8 mouse cellular contexts compared by ENCODE assay signal in the genomic region with DNA sequence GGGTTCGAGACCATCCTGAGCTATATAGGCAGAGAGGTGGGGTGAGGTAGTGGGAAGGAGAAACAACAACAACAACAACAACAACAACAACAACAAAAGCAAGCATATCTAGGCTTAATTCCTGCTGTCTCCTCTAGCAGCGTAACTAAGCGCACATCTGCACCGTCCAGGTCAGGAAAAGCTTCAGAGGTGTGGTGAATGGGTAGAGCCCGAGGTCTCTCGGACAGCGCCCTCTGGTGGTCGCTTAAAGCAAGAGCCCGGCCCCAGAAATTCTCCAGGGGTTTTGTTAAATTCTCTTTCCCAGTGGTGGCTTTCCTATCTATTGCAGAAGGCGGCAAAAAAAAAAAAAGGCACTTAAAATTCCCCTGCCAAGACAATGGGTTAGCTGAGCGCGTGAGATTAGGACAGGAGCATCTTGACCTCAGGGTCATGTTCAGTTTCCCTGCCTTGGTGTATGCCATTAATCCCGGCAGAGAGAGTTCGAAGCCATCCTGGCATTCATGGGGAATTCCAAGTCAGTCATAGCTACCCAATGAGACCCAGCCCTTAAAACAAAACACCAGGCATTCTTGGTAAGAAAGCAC. TPM values are rescaled to one million over a fixed set of nuclear protein-coding genes. Genes with fewer than 3 reads are reported as not detected.
A peak's percentile ranks its signal among the peaks of the same experiment; 100 is the strongest.
DNase-seq lines count a peak whose midpoint lies in the region; ATAC-seq and TF ChIP-seq lines count a peak whose summit lies in the region.

No protein-coding gene starts in this region.

- intact Hi-C loops in left cerebral cortex, adult 2 months (cut with DNase I), result no loop called here

- H3K27ac ChIP-seq in left cerebral cortex, adult 2 months, result no peak overlapping the region
- no peak overlapping the region for H3K27ac ChIP-seq in limb, embryonic 11.5 days (replicated peaks; ENCODE audit: low read depth, low read length)
- no peak overlapping the region for H3K27ac ChIP-seq in midbrain, postnatal 0 days (ENCODE audit: low read depth, low read length)

- no peaks in the 10 kb centered on the region for H3K27me3 ChIP-seq in limb, embryonic 11.5 days (ENCODE audit: control insufficient read depth, insufficient read depth, low read length)
- H3K27me3 ChIP-seq in midbrain, postnatal 0 days (ENCODE audit: insufficient read depth, low read length), result no peaks in the 10 kb centered on the region

- TF ChIP-seq CTCF in left cerebral cortex, adult 2 months (IDR thresholded peaks at IDR 0.05), result peak; percentile 82
- TF ChIP-seq CTCF in midbrain, postnatal 0 days (IDR thresholded peaks at IDR 0.05), result peak; percentile 70

- ATAC-seq in limb, embryonic 11.5 days (ENCODE audit: insufficient number of reproducible peaks, low FRiP score, low TSS enrichment, low read depth), result no peak
- ATAC-seq in midbrain, postnatal 0 days (ENCODE audit: low FRiP score), result no peak

- peaks cover 6% of the 10 kb centered on the region; the same call in 1 of the 2 replicates for H3K36me3 ChIP-seq in limb, embryonic 11.5 days (ENCODE audit: control insufficient read depth, insufficient read depth, low read length)
- H3K36me3 ChIP-seq in midbrain, postnatal 0 days (ENCODE audit: insufficient read depth, low read length), result peaks cover 20% of the 10 kb centered on the region

- no peak overlapping the region for H3K4me3 ChIP-seq in left cerebral cortex, adult 2 months
- H3K4me3 ChIP-seq in limb, embryonic 11.5 days (ENCODE audit: low read depth, low read length), result no peak overlapping the region
- H3K4me3 ChIP-seq in midbrain, postnatal 0 days (ENCODE audit: low read depth, low read length), result no peak overlapping the region

- H3K4me2 ChIP-seq in limb, embryonic 11.5 days (ENCODE audit: low read depth, severe bottlenecking), result no peak overlapping the region
- no peak overlapping the region for H3K4me2 ChIP-seq in midbrain, postnatal 0 days (ENCODE audit: low read depth, low read length, poor library complexity, severe bottlenecking)

- peak; percentile 42 to 46 for DNase-seq in left cerebral cortex, adult 2 months (ENCODE audit: extremely low spot score in 1 of 2, low spot score in 2 of 2)
- DNase-seq in left cerebral cortex, adult 8-10 months (ENCODE audit: low spot score in 2 of 2), result no peak
- DNase-seq in ZHBTc4 (ENCODE audit: low read depth, low spot score), result peak; percentile 90
- peak; percentile 47 for DNase-seq in embryo, embryonic 11.5 days (ENCODE audit: low read depth, low spot score)
- peak; percentile 87 for DNase-seq in induced T-regulatory cell, adult 2 months (ENCODE audit: low read depth)
- peak; percentile 77 for DNase-seq in limb, embryonic 11.5 days (ENCODE audit: low spot score)
- peak; percentile 53 for DNase-seq in midbrain, postnatal 0 days (ENCODE audit: low spot score)
- DNase-seq in thymus, postnatal 10 days (ENCODE audit: low spot score in 2 of 2), result peak; percentile 36 to 70

- H3K4me1 ChIP-seq in limb, embryonic 11.5 days (ENCODE audit: control insufficient read depth, insufficient read depth, low read length), result no peaks in the 10 kb centered on the region
- H3K4me1 ChIP-seq in midbrain, postnatal 0 days (ENCODE audit: insufficient read depth, low read length), result no peaks in the 10 kb centered on the region

- H3K9ac ChIP-seq in limb, embryonic 11.5 days (ENCODE audit: low read length), result no peak overlapping the region
- no peak overlapping the region for H3K9ac ChIP-seq in midbrain, postnatal 0 days (replicated peaks; ENCODE audit: low read length, poor library complexity, severe bottlenecking)

- 25% methylated on average over 14 of the region's 14 CpGs for WGBS in limb, embryonic 11.5 days
- WGBS in midbrain, postnatal 0 days, result 23% methylated on average over 14 of the region's 14 CpGs

- H3K9me3 ChIP-seq in limb, embryonic 11.5 days (ENCODE audit: control insufficient read depth, low read length), result no peaks in the 10 kb centered on the region
- H3K9me3 ChIP-seq in midbrain, postnatal 0 days (ENCODE audit: low read length), result no peaks in the 10 kb centered on the region

RNA-seq across cellular contexts. Expression of gene Upk1a, which starts 1.0 kb away (rescaled TPM):
- total RNA-seq in left cerebral cortex, adult 2 months (2021), result under 1 TPM; 0.48 to 0.96 TPM
- under 1 TPM in 3 of 4 experiments, not detected in 1; 0.23 to 0.51 (median 0.35) TPM for total RNA-seq in left cerebral cortex, adult 8-10 months (2022)
- polyA plus RNA-seq in limb, embryonic 11.5 days (2014; fragmentation: Nextera tagmentation; extraction: Ambion mirVana), result 3.6 and 3.8 TPM in 2 replicates
- 0.76 and 1.5 TPM in 2 replicates for total RNA-seq in midbrain, postnatal 0 days (2014; rRNA removed)
- 0.65 and 0.84 TPM in 2 replicates for polyA plus RNA-seq in midbrain, postnatal 0 days (2015; fragmentation: Nextera tagmentation; extraction: Ambion mirVana)

RNA-seq across cellular contexts. Expression of gene Cox6b1, which starts 12.3 kb away (rescaled TPM):
- total RNA-seq in left cerebral cortex, adult 2 months (2021), result 100 to 1,000 TPM; 565 to 587 TPM
- total RNA-seq in left cerebral cortex, adult 8-10 months (2022), result 100 to 1,000 TPM; 641 to 753 (median 694) TPM
- polyA plus RNA-seq in limb, embryonic 11.5 days (2014; fragmentation: Nextera tagmentation; extraction: Ambion mirVana), result 801 and 830 TPM in 2 replicates
- total RNA-seq in midbrain, postnatal 0 days (2014; rRNA removed), result 310 and 337 TPM in 2 replicates
- 1,351 and 1,409 TPM in 2 replicates for polyA plus RNA-seq in midbrain, postnatal 0 days (2015; fragmentation: Nextera tagmentation; extraction: Ambion mirVana)

RNA-seq across cellular contexts. Expression of gene Zbtb32, which starts 14.9 kb away (rescaled TPM):
- not detected for total RNA-seq in left cerebral cortex, adult 2 months (2021)
- total RNA-seq in left cerebral cortex, adult 8-10 months (2022), result not detected
- polyA plus RNA-seq in limb, embryonic 11.5 days (2014; fragmentation: Nextera tagmentation; extraction: Ambion mirVana), result 0.43 TPM in 1 of 2 replicates, not detected in the other
- not detected in 2 replicates for total RNA-seq in midbrain, postnatal 0 days (2014; rRNA removed)
- polyA plus RNA-seq in midbrain, postnatal 0 days (2015; fragmentation: Nextera tagmentation; extraction: Ambion mirVana), result 0.22 and 0.39 TPM in 2 replicates

RNA-seq across cellular contexts. Expression of gene Etv2, which starts 22.0 kb away (rescaled TPM):
- not detected for total RNA-seq in left cerebral cortex, adult 2 months (2021)
- not detected for total RNA-seq in left cerebral cortex, adult 8-10 months (2022)
- 0.19 and 0.43 TPM in 2 replicates for polyA plus RNA-seq in limb, embryonic 11.5 days (2014; fragmentation: Nextera tagmentation; extraction: Ambion mirVana)
- 1.2 TPM in 1 of 2 replicates, not detected in the other for total RNA-seq in midbrain, postnatal 0 days (2014; rRNA removed)
- polyA plus RNA-seq in midbrain, postnatal 0 days (2015; fragmentation: Nextera tagmentation; extraction: Ambion mirVana), result 0.15 TPM in 1 of 2 replicates, not detected in the other

RNA-seq across cellular contexts. Expression of gene Kmt2b, which starts 25.1 kb away (rescaled TPM):
- 10 to 100 TPM; 53.4 to 57.4 TPM for total RNA-seq in left cerebral cortex, adult 2 months (2021)
- 10 to 100 TPM; 43.7 to 52.9 (median 47.6) TPM for total RNA-seq in left cerebral cortex, adult 8-10 months (2022)
- 11.9 and 14.1 TPM in 2 replicates for polyA plus RNA-seq in limb, embryonic 11.5 days (2014; fragmentation: Nextera tagmentation; extraction: Ambion mirVana)
- total RNA-seq in midbrain, postnatal 0 days (2014; rRNA removed), result 38.8 and 39.5 TPM in 2 replicates
- polyA plus RNA-seq in midbrain, postnatal 0 days (2015; fragmentation: Nextera tagmentation; extraction: Ambion mirVana), result 5.3 and 8.3 TPM in 2 replicates

Comparison
In these comparisons a context has a peak if more than half of its experiments do, and no peak if none do; other contexts are left out.
1. DNase-seq: peak in left cerebral cortex, adult 2 months (2 of 2), ZHBTc4 (single experiment), embryo, embryonic 11.5 days (single experiment), induced T-regulatory cell, adult 2 months (single experiment), limb, embryonic 11.5 days (single experiment), midbrain, postnatal 0 days (single experiment) and thymus, postnatal 10 days (2 of 2); none in left cerebral cortex, adult 8-10 months (0 of 2).